Mouse (Mus musculus): ENCODE measurements at regions not wholly inside any gene's neighbourhood (a gene's known extent, or its start where the extent isn't known, plus 50 kb on each side); places are given as distances from the start of the nearest gene placed in this dataset.
A peak's percentile ranks its signal among the peaks of the same experiment; 100 is the strongest.
"Not testable (repeated sequence)": the region's sequence is repeated elsewhere in the genome, so short reads cannot be mapped to it uniquely, and the experiment has no call there.

DNA sequence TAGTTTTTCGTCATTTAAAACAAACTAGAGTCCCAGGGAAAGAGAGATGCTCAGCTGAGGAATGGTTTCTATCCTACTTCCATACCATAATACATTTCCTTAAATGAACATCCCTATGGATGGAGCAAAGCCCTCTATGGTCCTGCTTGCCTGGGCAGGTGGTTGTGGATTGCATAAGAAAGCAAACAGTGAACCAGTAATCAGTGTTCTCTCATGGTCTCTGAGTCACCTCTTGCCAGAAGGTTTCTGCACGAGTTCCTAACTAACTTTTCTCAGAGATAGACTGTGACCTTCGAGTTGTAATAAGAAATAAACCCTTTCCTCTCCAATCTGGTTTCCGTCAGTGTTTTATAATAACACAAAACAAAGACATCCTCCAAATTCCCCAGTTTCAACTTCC, 62.9 kb upstream of the Bet1 start:
- Histone ChIP-seq H3K9me3 (no peaks in the 10 kb centered on the region), H3K4me1 (replicated peaks) (no peaks in the 10 kb centered on the region), H3K27ac (no peak overlapping the region), H3K36me3 (no peaks in the 10 kb centered on the region), H3K9ac (replicated peaks) (no peak overlapping the region), H3K4me2 (replicated peaks) (no peak overlapping the region), H3K27me3 (no peaks in the 10 kb centered on the region), H3K4me3 (replicated peaks) (no peak overlapping the region)
- WGBS, result 79% methylated on average over 4 of the region's 4 CpGs
- no peak for ATAC-seq

DNA sequence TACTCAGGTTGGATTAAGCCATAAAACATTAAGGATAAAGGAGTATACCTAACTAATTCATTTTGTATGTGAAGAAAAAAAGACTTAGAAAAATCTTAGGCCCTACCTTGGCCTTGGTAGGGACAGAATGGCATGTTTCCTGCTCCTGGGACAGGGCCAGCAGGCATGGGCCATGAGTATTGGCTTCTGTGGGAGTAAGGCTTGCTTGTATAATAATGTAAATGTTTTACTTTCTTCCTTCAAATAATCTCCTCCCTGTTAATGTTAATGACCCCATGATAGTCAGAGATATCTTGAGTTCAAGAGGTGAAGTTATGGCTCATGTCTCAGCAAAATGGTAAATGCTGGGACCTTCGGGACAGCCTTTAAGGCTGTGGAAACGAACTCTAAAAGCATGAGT, 71.5 kb upstream of the Bet1 start:
- no peak for ATAC-seq

GRCm38 (mm10) chr6:4163733-4164132, 77.0 kb upstream of the Bet1 start:
- WGBS, result 64% methylated on average over 1 of the region's 1 CpGs
- Histone ChIP-seq H3K4me1 (replicated peaks) (no peaks in the 10 kb centered on the region), H3K4me2 (replicated peaks) (no peak overlapping the region)

More for the DNA sequence above, 71.5 kb upstream of the Bet1 start:
- H3K9me3 ChIP-seq, result no peaks in the 10 kb centered on the region
- H3K27me3 ChIP-seq, result no peaks in the 10 kb centered on the region
- no peak overlapping the region for H3K27ac ChIP-seq
- H3K36me3 ChIP-seq, result no peaks in the 10 kb centered on the region
- no peaks in the 10 kb centered on the region for H3K4me1 ChIP-seq (replicated peaks)
- H3K4me2 ChIP-seq (replicated peaks), result no peak overlapping the region
- H3K9ac ChIP-seq (replicated peaks), result no peak overlapping the region
- no peak overlapping the region for H3K4me3 ChIP-seq (replicated peaks)
- WGBS, result 85% methylated on average over 2 of the region's 2 CpGs

DNA sequence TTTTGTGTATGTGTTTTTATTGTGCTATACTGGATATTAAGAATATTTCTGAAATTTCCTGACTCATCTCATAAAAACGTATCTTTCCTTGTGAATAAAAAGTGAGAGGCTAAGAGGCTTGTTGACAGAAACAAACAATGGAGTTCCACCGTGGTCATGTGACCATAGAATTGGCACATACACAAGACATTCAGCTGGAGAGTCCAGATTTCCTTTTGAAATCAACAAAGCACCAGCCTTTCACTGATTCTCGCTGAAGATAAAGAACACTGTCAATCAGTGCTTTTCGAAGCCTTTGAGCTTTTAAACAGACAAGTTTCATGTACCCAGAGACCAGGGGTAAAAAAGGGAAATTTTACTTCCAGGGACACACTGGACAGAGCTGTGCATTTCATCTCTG, 80.3 kb upstream of the Bet1 start:
- H3K4me1 ChIP-seq (replicated peaks), result no peaks in the 10 kb centered on the region
- no peaks in the 10 kb centered on the region for H3K9me3 ChIP-seq
- H3K27ac ChIP-seq, result no peak overlapping the region
- H3K4me2 ChIP-seq (replicated peaks), result no peak overlapping the region
- no peak overlapping the region for H3K9ac ChIP-seq (replicated peaks)
- WGBS, result 40% methylated on average over 4 of the region's 4 CpGs
- no peaks in the 10 kb centered on the region for H3K27me3 ChIP-seq
- no peaks in the 10 kb centered on the region for H3K36me3 ChIP-seq
- ATAC-seq, result no peak
- no peak overlapping the region for H3K4me3 ChIP-seq (replicated peaks)

More at GRCm38 (mm10) chr6:4163733-4164132, 77.0 kb upstream of the Bet1 start:
- ATAC-seq, result no peak
- Histone ChIP-seq H3K9me3 (no peaks in the 10 kb centered on the region), H3K27ac (no peak overlapping the region), H3K9ac (replicated peaks) (no peak overlapping the region), H3K4me3 (replicated peaks) (no peak overlapping the region), H3K27me3 (no peaks in the 10 kb centered on the region), H3K36me3 (no peaks in the 10 kb centered on the region)

DNA sequence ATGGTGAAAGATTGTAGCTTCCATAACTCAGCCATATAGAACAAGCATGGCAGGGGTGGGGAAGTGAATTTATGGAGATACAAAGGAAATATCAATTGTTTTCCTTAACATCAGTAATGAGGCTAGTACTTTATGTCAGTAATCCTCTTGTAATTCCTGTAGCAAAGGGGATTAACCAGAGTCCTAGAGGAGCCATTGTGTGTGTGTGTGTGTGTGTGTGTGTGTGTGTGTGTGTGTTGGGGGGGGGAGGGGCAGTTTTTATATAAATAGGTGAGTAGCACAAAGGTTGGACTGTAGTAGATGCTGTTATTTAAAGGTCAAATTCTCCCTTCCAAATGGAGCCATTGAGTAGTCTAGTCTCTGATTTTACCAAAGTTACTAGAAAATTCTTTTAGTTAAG, 81.0 kb upstream of the Bet1 start:
- Histone ChIP-seq H3K36me3 (no peaks in the 10 kb centered on the region), H3K27ac (no peak overlapping the region), H3K9me3 (no peaks in the 10 kb centered on the region), H3K27me3 (no peaks in the 10 kb centered on the region), H3K9ac (replicated peaks) (no peak overlapping the region), H3K4me1 (replicated peaks) (no peaks in the 10 kb centered on the region), H3K4me2 (replicated peaks) (no peak overlapping the region), H3K4me3 (replicated peaks) (no peak overlapping the region)
- ATAC-seq, result no peak

DNA sequence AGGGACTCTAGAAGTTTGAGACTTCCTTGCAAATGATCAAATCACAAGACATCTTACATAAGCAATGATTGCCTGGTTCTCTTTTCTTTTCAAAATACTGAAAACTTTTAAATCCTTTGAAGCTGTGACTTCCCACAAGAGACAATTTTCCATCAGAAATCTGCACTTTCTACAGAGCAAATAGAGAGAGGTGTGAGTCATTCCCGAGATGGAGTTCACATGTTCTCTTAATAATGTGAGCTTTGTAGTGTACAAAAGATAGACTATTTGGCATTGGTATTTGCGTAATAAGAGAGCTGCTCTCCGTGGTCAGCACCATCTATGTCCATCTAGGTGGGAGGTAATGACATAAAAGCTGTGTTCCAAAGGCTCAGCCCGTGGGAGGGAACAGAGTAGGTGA, 84.8 kb upstream of the Bet1 start:
- Histone ChIP-seq H3K27ac (no peak overlapping the region), H3K9ac (replicated peaks) (no peak overlapping the region), H3K36me3 (no peaks in the 10 kb centered on the region), H3K9me3 (no peaks in the 10 kb centered on the region), H3K4me3 (replicated peaks) (no peak overlapping the region), H3K27me3 (no peaks in the 10 kb centered on the region), H3K4me2 (replicated peaks) (no peak overlapping the region), H3K4me1 (replicated peaks) (no peaks in the 10 kb centered on the region)
- WGBS, result 55% methylated on average over 4 of the region's 4 CpGs
- no peak for ATAC-seq

DNA sequence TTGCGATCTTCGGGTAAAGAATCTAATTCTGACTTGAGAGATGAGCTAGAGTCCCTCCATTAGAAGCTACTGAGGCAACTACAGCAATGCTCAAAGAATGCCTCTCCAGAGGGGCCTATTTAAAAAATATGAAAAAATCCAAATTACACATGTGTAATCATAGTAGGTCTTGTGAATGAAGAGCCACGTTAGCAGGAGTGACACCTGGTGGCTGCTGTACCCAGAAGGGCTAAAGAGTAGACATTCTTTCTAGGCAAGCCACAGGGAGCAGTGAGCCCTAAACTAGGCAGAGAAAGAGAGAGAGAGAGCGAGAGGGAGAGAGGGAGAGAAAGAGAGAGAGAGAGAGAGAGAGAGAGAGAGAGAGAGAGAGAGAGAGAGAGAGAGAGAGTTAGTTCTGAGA, 100.9 kb upstream of the Bet1 start:
- no peak overlapping the region for H3K4me3 ChIP-seq (replicated peaks)
- no peaks in the 10 kb centered on the region for H3K4me1 ChIP-seq (replicated peaks)
- no peak overlapping the region for H3K27ac ChIP-seq
- no peak overlapping the region for H3K4me2 ChIP-seq (replicated peaks)
- H3K9me3 ChIP-seq, result no peaks in the 10 kb centered on the region
- H3K36me3 ChIP-seq, result no peaks in the 10 kb centered on the region
- no peaks in the 10 kb centered on the region for H3K27me3 ChIP-seq
- no peak for ATAC-seq
- H3K9ac ChIP-seq (replicated peaks), result no peak overlapping the region
- WGBS, result 81% methylated on average over 4 of the region's 4 CpGs

DNA sequence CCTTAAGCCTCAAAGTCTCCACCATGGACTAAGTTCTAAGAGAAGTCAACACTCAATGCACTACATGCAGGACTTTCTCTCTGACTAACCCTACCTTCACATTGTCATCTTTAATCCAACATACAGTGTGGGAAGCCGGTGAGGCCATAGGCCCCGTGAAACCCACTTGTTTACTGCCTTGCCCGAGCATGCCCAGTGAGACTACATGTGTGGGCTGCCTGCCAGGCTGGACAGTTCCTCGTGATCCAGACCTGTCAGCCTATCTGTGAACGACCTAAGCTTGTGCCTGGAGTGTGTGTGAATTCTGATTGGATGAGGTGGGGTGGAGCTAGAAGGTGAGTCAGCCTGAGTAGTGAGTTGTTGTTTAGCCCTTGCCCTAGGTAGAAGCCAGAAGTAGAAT, 104.2 kb upstream of the Bet1 start:
- not testable (repeated sequence) for H3K36me3 ChIP-seq; H3K27me3 ChIP-seq; H3K4me1 ChIP-seq (replicated peaks); H3K9ac ChIP-seq (replicated peaks); H3K4me2 ChIP-seq (replicated peaks); H3K9me3 ChIP-seq; H3K4me3 ChIP-seq (replicated peaks); ATAC-seq; H3K27ac ChIP-seq
- WGBS, result 67% methylated on average over 5 of the region's 5 CpGs

DNA sequence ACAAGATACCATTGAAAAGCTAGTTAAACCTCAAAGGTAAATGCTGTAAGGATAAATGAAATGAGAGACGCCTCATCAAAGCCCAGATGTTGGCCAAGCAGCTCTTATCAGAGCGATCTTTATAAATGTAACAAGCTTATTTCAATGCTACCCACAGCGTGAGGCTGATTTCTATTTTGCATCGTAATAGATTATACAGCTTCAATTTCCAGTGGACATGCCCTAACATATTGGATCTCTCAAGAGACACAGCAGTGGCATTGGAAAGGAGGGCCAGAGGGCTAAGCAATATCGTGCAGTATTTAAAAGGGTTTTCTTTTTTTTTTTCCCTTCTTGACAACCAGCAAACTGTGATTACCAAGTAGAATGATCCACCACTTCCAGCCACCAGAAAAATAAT, 106.5 kb upstream of the Bet1 start:
- no peak overlapping the region for H3K4me2 ChIP-seq (replicated peaks)
- H3K27me3 ChIP-seq, result no peaks in the 10 kb centered on the region
- H3K4me1 ChIP-seq (replicated peaks), result no peaks in the 10 kb centered on the region
- peak; percentile 45 for ATAC-seq
- H3K27ac ChIP-seq, result no peak overlapping the region
- H3K9ac ChIP-seq (replicated peaks), result no peak overlapping the region
- no peak overlapping the region for H3K4me3 ChIP-seq (replicated peaks)
- no peaks in the 10 kb centered on the region for H3K36me3 ChIP-seq
- no peaks in the 10 kb centered on the region for H3K9me3 ChIP-seq
- 53% methylated on average over 5 of the region's 5 CpGs for WGBS

DNA sequence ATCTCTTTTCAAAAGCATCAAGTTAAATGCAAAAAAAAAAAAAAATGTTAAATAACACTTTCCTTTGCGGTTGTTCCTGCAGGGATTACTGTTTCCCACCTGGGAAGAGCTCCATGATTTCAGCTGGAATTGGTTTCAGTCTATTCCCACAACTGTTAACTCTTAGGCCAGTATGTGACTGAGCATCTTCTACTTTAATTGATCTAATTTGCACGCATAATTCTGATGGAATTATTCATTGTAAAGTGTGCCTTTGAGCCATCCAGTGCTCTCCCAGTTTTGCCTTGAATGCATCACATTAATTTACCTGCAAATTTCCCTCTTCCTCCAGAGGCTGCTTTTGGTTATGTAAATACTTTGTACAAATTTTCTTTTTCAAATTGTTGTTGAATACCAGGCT, 114.4 kb upstream of the Bet1 start:
- Histone ChIP-seq H3K27me3 (no peaks in the 10 kb centered on the region), H3K4me3 (replicated peaks) (no peak overlapping the region), H3K4me2 (replicated peaks) (no peak overlapping the region), H3K36me3 (no peaks in the 10 kb centered on the region), H3K9me3 (no peaks in the 10 kb centered on the region), H3K9ac (replicated peaks) (no peak overlapping the region), H3K27ac (no peak overlapping the region), H3K4me1 (replicated peaks) (peaks cover 10% of the 10 kb centered on the region; the same call in 1 of the 2 replicates)
- peak; percentile 60; the same call in 1 of the 2 replicates for ATAC-seq
- WGBS, result 47% methylated on average over 2 of the region's 2 CpGs

DNA sequence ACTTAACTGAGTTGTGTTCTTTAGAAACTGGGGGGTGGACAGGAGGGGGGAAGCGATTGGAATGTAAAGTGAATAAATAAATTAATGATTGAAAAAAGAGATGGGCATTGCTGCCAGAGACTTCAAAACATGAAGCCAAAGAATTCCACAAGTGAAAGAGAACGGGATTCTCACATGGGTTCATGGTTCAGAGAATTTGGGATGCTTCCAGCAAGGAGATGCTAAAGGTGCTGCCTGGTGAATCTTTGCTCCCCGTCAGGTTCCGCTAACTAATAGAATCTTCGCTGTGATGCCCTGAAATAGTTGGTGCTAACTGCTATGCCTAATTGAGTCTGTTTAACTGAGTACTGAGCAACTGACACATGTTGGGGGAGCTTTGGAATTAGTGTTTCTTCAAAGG, 118.9 kb upstream of the Bet1 start:
- Histone ChIP-seq H3K4me1 (replicated peaks) (peaks cover 9% of the 10 kb centered on the region; the same call in 1 of the 2 replicates), H3K9me3 (no peaks in the 10 kb centered on the region), H3K4me2 (replicated peaks) (no peak overlapping the region), H3K27me3 (no peaks in the 10 kb centered on the region), H3K4me3 (replicated peaks) (no peak overlapping the region), H3K9ac (replicated peaks) (no peak overlapping the region), H3K27ac (no peak overlapping the region), H3K36me3 (no peaks in the 10 kb centered on the region)
- 86% methylated on average over 5 of the region's 5 CpGs for WGBS
- no peak for ATAC-seq

GRCm38 (mm10) chr6:4245265-4246112, 158.7 kb upstream of the Bet1 start:
- no peak overlapping the region for H3K9ac ChIP-seq (replicated peaks)
- H3K36me3 ChIP-seq, result no peaks in the 10 kb centered on the region
- H3K4me1 ChIP-seq (replicated peaks), result 0 out of 2 replicates have a peak, but pooled peaks cover 3% of the 10 kb centered on the region
- no peaks in the 10 kb centered on the region for H3K27me3 ChIP-seq
- H3K27ac ChIP-seq, result no peak overlapping the region
- peak overlapping the region; percentile 17; the same call in 1 of the 2 replicates for H3K4me2 ChIP-seq (replicated peaks)
- H3K4me3 ChIP-seq (replicated peaks), result no peak overlapping the region
- WGBS, result 17% methylated on average over 9 of the region's 9 CpGs
- H3K9me3 ChIP-seq, result no peaks in the 10 kb centered on the region
- peak; percentile 65 for ATAC-seq

DNA sequence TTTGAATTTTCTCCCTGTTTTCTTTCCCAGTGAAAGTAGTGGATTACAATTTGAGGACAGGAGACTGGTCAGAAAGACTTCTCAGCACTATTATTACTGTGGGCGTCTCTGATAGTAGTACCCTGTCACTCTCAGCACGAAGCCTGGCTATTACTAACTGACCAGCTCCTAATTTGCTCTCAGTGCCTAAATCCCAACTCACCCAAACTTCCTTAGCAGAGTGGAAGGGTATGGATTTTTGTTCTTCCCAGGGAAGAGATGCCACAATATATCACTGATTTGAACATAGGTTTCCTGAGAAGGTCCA, 159.3 kb upstream of the Bet1 start:
- peak overlapping the region; percentile 17; the same call in 1 of the 2 replicates for H3K4me2 ChIP-seq (replicated peaks)
- WGBS, result 17% methylated on average over 2 of the region's 2 CpGs
- H3K27ac ChIP-seq, result no peak overlapping the region

More for the DNA sequence above, 159.3 kb upstream of the Bet1 start:
- Histone ChIP-seq H3K4me3 (replicated peaks) (no peak overlapping the region), H3K36me3 (no peaks in the 10 kb centered on the region), H3K4me1 (replicated peaks) (0 out of 2 replicates have a peak, but pooled peaks cover 3% of the 10 kb centered on the region), H3K9me3 (no peaks in the 10 kb centered on the region), H3K9ac (replicated peaks) (no peak overlapping the region), H3K27me3 (no peaks in the 10 kb centered on the region)
- peak; percentile 56 for ATAC-seq
